Mouse (Mus musculus) adrenal gland, adult 18-20 months (tissue): Measurements from ENCODE around the gene Hipk2. TPM values are rescaled to one million over a fixed set of nuclear protein-coding genes. Genes with fewer than 3 reads are reported as not detected.
A peak's percentile ranks its signal among the peaks of the same experiment; 100 is the strongest.

Source experiments
- DNase-seq, 2 experiments: peaks; one replicate each; pipeline ENCODE4 v3.0.0; 2021 to 2022; ENCODE audit warnings: low spot score in 2 of 2
- total RNA-seq, 2 experiments: library from RNA; stranded (reverse); gene quantifications; 1 replicate in 1 of 2; 2 replicates in 1 of 2; pipeline ENCODE4 v1.2.3; 2021

The Hipk2 gene
- total RNA-seq, 2 experiments from 2014 or later = 102 to 135 TPM

DNA sequence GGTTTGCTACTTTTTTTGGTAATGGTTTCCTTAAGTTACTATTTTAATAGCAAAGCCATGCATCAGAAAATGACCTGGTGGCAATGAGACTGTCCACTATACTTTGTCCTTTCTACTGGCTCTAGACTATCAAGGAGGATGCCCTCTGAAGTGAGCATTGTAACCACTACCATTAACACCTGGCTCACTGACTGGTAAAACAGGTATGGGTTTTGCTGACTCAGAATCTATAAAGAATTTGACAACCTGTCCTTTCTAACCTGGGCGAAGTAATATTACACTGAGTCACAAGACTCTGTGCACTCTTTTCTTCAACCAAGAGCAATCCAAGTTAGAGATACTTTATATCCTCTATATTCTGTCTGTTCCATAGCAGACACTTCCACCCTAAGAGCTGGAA, 7.0 kb downstream of the Hipk2 start:
- no peak for DNase-seq

DNA sequence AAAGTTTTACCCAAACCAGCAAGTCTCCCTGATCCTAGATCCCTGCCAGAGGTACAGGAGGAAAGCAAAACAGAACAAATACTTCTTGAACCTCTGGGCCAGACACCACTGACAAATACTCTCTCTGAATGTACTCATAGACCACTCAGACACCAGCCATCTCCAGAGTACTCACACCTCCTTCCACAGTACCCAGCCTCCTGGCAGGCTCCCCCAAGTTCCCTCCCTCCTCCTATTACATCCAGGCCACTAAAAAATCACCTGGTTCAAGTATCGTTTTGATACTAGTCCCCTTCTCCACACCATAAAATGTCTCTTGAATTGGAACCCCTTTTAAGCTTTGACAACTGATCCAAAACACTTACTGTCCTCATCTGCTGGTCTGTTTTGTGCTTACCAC, 8.7 kb downstream of the Hipk2 start:
- no peak for DNase-seq

GRCm38 (mm10) chr6:38866761-38867160, 9.2 kb downstream of the Hipk2 start:
- no peak for DNase-seq

DNA sequence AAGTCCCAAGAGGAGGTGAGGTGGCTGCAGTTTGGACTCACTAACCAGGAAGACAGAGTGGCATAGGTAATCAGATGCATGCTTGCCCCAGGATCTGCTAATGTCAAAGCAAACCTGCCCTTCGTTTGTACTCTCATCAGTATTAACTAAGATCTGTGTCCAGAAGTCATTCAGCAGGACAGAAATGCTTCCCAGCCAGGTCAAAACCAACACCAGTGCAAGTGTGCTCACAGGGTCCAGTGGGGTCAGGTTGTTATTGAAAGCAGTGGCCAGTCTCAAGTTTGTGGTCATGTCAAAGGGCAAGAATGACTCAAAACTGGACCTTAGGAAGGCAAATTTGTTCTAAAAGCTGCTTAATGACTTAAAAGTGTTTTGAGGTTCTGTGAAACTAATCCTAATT, 9.6 kb downstream of the Hipk2 start:
- DNase-seq = no peak

DNA sequence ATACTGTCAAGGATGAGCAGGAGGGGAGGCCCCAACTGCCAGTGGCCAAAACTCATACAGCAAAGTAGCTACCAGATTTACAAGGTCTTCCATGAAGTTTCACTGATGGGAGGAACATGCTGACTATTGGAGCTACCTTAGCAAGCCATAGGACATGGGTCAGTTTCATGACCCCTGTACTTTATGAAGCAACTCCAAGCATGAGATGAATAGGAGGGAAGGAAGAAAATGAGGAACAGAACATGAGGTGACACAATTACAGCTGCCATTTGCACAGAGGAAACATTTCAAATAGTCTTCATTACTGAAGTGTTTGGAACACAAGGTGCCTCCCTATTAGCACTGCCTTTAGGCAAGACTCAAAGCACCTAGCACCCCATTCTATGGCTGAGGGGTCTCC, 10.2 kb downstream of the Hipk2 start:
- DNase-seq = no peak

DNA sequence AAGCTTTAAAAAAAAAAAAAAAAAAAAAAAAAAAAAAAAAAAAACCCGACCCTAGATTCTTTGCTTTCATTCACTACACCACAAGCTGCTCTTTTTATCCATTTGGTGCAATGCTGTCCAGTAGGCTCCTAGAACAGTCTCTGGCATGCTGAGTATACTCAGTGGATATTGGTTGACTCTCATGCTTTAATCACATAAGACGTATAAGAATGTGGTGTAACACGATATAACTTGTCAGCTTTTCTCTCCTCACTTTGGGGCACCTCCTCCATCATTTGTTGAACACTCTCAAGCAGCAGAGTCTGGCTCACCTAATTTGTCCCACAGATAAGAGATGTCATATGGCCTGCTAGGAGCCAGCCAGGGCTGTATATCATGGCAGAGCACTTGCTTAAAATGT, 12.4 kb downstream of the Hipk2 start:
- no peak for DNase-seq

- DNase-seq = no peak
Measured at GRCm38 (mm10) chr6:38860301-38860700, 15.7 kb downstream of the Hipk2 start.

DNA sequence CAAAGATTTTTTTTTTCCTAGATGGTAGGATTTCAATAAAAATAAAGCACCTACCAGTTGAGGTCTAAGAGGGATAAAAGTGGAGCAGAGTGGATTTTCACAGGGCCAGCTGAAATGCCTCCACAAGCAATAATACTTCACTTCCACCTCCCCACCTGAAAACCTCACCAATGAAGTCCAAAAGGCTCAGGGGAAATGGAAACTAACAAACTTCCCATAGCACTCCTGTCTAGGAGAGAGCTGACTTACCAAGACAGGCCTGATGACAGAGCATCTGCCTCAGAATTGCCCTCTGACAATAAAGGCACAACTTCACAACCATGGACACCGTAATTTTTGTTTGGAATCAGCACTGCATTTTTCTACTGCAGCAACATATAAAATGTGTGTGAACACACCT, 16.1 kb downstream of the Hipk2 start:
- no peak for DNase-seq

- DNase-seq = no peak
Measured at GRCm38 (mm10) chr6:38853561-38853992, 22.4 kb downstream of the Hipk2 start.

GRCm38 (mm10) chr6:38851740-38852139, 24.2 kb downstream of the Hipk2 start:
- DNase-seq = no peak

GRCm38 (mm10) chr6:38850715-38851259, 25.2 kb downstream of the Hipk2 start:
- DNase-seq = no peak

DNA sequence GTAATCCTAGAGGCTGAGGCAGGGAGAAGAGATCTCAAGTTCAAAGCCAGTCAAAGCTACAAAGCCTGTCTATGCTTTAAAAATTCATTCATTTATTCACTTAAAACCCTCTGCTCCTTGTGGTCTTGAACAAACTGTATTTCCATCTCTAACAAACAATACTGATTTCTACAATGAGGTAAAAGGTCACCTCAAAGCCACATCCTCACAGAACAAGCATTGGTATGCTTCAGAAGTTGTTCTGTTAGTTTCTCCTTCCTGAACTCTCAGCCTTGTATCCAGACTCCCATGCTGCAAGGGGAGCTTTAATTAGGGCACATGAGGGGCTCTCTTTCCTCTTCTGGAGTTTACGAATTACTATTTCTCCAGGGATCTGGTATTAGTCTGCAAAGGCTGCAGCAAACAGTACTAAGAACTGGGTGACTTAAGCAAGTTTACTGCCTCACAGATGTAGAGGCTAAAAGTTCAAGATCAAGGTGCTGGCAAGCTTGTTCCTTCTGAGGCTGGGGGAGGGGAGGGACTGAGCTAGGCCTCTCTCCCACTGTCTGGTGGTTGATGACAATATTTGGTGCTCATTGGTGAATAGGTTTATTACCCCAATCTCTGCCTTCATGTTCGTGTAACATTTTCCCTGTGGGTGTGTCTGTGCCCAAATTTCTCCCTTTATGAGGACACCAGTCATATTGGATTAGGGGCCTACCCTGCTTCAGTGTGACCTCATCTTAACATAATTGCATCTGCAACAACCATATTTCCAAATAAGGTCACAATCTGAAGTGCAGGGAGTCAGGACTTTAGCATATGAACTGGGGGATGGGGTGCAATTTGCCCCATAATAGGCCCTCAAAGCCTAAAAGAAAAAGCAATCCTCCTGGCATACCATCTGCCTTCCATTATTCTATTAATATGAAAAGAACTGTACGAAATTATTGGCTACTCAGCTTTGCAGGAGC, 27.7 kb downstream of the Hipk2 start:
- no peak for DNase-seq

- no peak for DNase-seq
Measured at GRCm38 (mm10) chr6:38847447-38847846, 28.5 kb downstream of the Hipk2 start.

GRCm38 (mm10) chr6:38846330-38847195, 29.4 kb downstream of the Hipk2 start:
- no peak for DNase-seq

GRCm38 (mm10) chr6:38845876-38846275, 30.1 kb downstream of the Hipk2 start:
- DNase-seq = no peak

DNA sequence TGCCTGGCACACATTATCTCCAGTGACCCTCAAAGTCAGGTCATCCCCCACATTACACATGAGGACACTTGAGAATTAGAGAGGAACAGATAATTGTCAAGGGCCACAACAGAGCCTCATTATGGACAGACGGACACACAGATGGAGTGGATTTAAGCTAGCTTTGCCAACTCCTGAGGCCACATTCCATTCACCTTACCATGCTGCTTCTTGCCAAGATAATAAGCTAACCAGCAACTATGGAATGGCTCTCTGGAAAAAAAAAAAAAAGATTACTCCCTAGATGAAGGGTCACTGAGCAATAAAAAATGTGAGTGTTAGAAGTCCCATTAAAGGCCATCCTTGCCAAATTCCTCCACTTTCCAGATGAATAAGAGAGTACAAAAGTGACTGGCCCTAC, 30.8 kb downstream of the Hipk2 start:
- DNase-seq = no peak

DNA sequence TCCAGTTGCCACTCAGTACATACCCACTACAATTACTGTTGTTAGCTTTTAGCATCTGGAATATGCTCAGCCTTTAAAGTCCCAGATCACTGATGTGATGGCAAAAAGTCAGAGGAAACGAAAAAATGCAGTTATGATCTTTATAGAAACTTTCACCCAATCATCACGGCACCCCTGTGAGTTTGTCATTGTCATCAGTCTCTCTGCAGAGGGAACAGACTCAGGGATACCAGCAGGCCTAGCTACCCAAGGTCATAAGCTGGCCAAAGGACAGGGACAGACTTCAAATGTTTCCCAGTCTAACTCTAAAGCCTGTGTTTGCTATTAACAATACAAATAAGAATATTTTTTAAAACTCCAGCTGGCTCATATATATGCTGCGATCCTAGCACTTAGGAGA, 34.4 kb downstream of the Hipk2 start:
- DNase-seq = no peak

DNA sequence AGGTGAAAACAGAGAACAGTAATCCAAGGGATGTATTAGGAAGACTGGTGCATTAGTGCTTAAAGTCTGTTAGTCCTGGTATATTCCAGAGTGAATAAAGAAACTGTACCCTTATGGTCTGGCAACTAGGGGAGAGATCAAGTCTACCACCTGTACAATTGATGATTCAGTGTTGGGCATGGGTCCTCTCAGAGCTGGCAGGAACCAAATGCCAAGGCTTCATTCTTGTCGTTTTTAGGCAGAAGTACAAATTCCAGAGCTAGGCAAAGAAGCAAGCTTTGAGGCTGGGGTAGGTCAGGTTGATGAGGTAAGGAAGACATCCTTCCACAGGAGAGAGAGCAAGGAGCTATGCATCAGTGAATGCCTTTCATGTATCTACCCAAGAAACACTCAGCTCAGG, 35.2 kb downstream of the Hipk2 start:
- no peak for DNase-seq

GRCm38 (mm10) chr6:38840380-38840779, 35.6 kb downstream of the Hipk2 start:
- no peak for DNase-seq

DNA sequence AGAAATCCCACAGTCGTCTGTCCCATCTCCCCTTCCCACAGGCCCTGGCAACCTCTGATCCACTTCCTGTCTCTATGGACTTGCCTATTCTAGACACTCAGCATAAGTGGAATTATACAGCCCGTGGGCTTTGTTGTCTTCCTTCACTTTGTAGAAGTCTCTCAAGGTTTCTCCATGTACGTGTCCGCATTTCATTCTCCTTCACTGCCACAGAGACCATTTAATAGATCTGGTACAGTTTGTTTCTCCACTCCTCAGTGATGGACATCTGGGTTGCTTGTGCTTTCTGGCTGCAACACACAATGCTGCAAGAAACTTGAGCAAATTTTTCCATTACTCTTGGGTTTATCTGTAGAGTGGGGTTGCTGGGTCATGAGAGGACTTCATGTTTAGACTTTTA, 36.1 kb downstream of the Hipk2 start:
- DNase-seq = no peak

DNA sequence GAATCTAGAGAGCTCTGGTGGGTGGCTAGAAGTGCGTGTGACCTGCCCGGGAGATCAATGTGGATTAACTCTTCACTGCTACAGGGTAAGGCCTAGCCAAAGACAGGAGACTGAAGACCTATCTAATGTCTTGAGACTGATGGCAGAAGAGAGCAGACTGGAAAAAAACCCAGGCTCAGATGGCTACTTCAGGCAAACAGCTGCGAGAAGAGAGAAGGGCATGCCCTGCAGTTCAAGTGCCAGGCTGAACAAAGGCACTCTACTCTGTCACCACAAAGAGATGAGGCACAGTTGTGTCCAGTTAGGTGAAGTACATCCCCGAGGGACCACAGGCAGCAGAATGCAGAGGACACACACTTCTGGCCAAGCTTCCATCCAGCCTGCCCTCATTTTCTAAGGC, 37.9 kb downstream of the Hipk2 start:
- peak in 1 of 2 experiments; percentile 12 for DNase-seq

GRCm38 (mm10) chr6:38835217-38835616, 40.7 kb downstream of the Hipk2 start:
- DNase-seq = peak in 1 of 2 experiments; percentile 5
